Mouse (Mus musculus) urinary bladder, adult 18-20 months (tissue): ENCODE data around the gene Fzd2.

Experiments
- DNase-seq, 2 experiments: peaks; one replicate each; pipeline ENCODE4 v3.0.0; 2022; ENCODE audit warnings: low spot score in 2 of 2, mixed read lengths in 2 of 2

Fzd2 gene

GRCm38 (mm10) chr11:102619449-102619848, 15.3 kb downstream of the Fzd2 start:
- DNase-seq, result no peak

GRCm38 (mm10) chr11:102623876-102624789, 19.9 kb downstream of the Fzd2 start:
- peak in 1 of 2 experiments; percentile 36 for DNase-seq

GRCm38 (mm10) chr11:102624888-102625407, 20.8 kb downstream of the Fzd2 start:
- DNase-seq, result no peak

GRCm38 (mm10) chr11:102627171-102627931, 23.2 kb downstream of the Fzd2 start:
- no peak for DNase-seq

GRCm38 (mm10) chr11:102628529-102628928, 24.3 kb downstream of the Fzd2 start:
- DNase-seq, result no peak

- no peak for DNase-seq
Observed at GRCm38 (mm10) chr11:102629375-102629774, 25.2 kb downstream of the Fzd2 start.

- no peak for DNase-seq
Observed at GRCm38 (mm10) chr11:102630731-102631130, 26.5 kb downstream of the Fzd2 start.

- no peak for DNase-seq
Observed at GRCm38 (mm10) chr11:102631203-102631602, 27.0 kb downstream of the Fzd2 start.

- DNase-seq, result no peak
Observed at GRCm38 (mm10) chr11:102632725-102633124, 28.5 kb downstream of the Fzd2 start.

GRCm38 (mm10) chr11:102633379-102633778, 29.2 kb downstream of the Fzd2 start:
- no peak for DNase-seq

GRCm38 (mm10) chr11:102636887-102637286, 32.7 kb downstream of the Fzd2 start:
- no peak for DNase-seq

- DNase-seq, result peak; percentile 55 to 68
Observed at GRCm38 (mm10) chr11:102643891-102644382, 39.7 kb downstream of the Fzd2 start.

GRCm38 (mm10) chr11:102646226-102646625, 42.0 kb downstream of the Fzd2 start:
- DNase-seq, result no peak

- no peak for DNase-seq
Observed at GRCm38 (mm10) chr11:102647885-102648284, 43.7 kb downstream of the Fzd2 start.

- DNase-seq, result peak; percentile 62 to 65
Observed at GRCm38 (mm10) chr11:102651381-102651780, 47.2 kb downstream of the Fzd2 start.

- DNase-seq, result no peak
Observed at GRCm38 (mm10) chr11:102652844-102653243, 48.6 kb downstream of the Fzd2 start.

- DNase-seq, result no peak
Observed at GRCm38 (mm10) chr11:102655888-102656287, 51.7 kb downstream of the Fzd2 start.

GRCm38 (mm10) chr11:102656326-102656926, 52.2 kb downstream of the Fzd2 start:
- no peak for DNase-seq

GRCm38 (mm10) chr11:102656931-102657330, 52.7 kb downstream of the Fzd2 start:
- no peak for DNase-seq
